Mouse (Mus musculus) ES-Bruce4 (cell line): ENCODE measurements around the gene Rnf185.

ENCODE experiments used
- CTCF ChIP-seq: IDR thresholded peaks from one replicate; pipeline ENCODE4 v1.8.1; 2011; ENCODE audit warnings: low read depth, low read length
- POLR2A ChIP-seq: IDR thresholded peaks from one replicate; pipeline ENCODE4 v1.8.1; 2011; ENCODE audit warnings: low read length; ENCODE audit not compliant: insufficient read depth

GRCm38 (mm10) chr11:3374293-3374645 is 77.9 kb downstream of the Rnf185 start:
- TF ChIP-seq POLR2A (no peak), CTCF (no peak)
